Mouse (Mus musculus) kidney, adult 9 months (tissue): ENCODE measurements around the gene Gm29582.
"Not testable (repeated sequence)": the region's sequence is repeated elsewhere in the genome, so short reads cannot be mapped to it uniquely, and the experiment has no call there.

Source experiments
- DNase-seq: peaks from one replicate; pipeline ENCODE4 v3.0.0; 2022

Gm29582 gene

DNA sequence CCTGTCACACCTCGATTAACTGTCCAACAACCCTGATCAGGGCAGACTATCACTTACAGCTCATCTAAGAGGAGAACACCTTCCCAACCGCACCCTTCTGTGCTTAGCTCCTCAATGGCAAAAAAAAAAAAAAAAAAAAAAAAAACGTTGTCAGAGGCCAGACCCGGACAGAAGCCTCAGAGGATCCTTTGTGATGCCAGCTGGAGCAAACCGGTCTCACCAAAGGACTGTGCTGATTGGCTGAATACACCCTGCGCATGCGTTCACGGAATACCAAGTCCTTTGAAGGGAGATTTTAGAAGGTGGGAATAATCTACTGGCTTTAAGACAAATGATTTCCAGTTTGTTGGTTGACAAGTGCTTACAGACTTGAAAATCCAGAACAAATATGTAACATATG lies at the start of gene Gm29582:
TSS of gene Gm29582 (minus strand) at position 101 of the 400 bp plus-strand sequence.
- DNase-seq: not testable (repeated sequence)
